Mouse (Mus musculus) stomach, postnatal 0 days (tissue): Measurements from ENCODE around the gene Xrra1. TPM values are rescaled to one million over a fixed set of nuclear protein-coding genes. Genes with fewer than 3 reads are reported as not detected.

ENCODE experiments used
- ATAC-seq: fragments of 200-750 bp; cut with Nextera tagmentation; 2 replicates; pipeline ENCODE4 v1.8.0; 2017; ENCODE audit not compliant: low FRiP score, low TSS enrichment
- DNase-seq: peaks from one replicate; pipeline ENCODE4 v3.0.0-alpha.2; 2016; ENCODE audit warnings: low spot score
- H3K27ac ChIP-seq: fragments of 300-500 bp; sonication (generic); replicated peaks from 2 replicates; pipeline ENCODE4 v1.5.1; 2014; ENCODE audit warnings: mild to moderate bottlenecking, control low read depth
- H3K27me3 ChIP-seq: fragments of 300-500 bp; sonication (generic); 2 replicates; pipeline ENCODE4 v1.6.1; 2014; ENCODE audit warnings: low read length; ENCODE audit not compliant: control insufficient read depth, insufficient read depth
- H3K36me3 ChIP-seq: fragments of 300-500 bp; sonication (generic); 2 replicates; pipeline ENCODE4 v1.6.1; 2014; ENCODE audit warnings: low read length, mixed read lengths; ENCODE audit not compliant: control insufficient read depth, insufficient read depth
- H3K4me1 ChIP-seq: fragments of 300-500 bp; sonication (generic); replicated peaks from 2 replicates; pipeline ENCODE4 v1.6.1; 2014; ENCODE audit warnings: antibody characterized with exemption; ENCODE audit not compliant: control insufficient read depth, insufficient read depth
- H3K4me2 ChIP-seq: fragments of 300-500 bp; sonication (generic); replicated peaks from 2 replicates; pipeline ENCODE4 v1.6.1; 2014; ENCODE audit warnings: low read depth, mild to moderate bottlenecking, control low read depth, moderate library complexity
- H3K4me3 ChIP-seq: fragments of 300-500 bp; sonication (generic); 2 replicates; pipeline ENCODE4 v1.5.1; 2014; ENCODE audit warnings: low read depth, low read length, control low read depth
- H3K9ac ChIP-seq: fragments of 300-500 bp; sonication (generic); 2 replicates; pipeline ENCODE4 v1.6.1; 2014; ENCODE audit warnings: mild to moderate bottlenecking, low read length, control low read depth, mixed read lengths
- H3K9me3 ChIP-seq: fragments of 300-500 bp; sonication (generic); 2 replicates; pipeline ENCODE4 v1.6.1; 2016; ENCODE audit warnings: low read length; ENCODE audit not compliant: control insufficient read depth
- CTCF ChIP-seq: IDR thresholded peaks from 2 replicates; pipeline ENCODE4 v1.5.1; 2016; ENCODE audit warnings: antibody characterized with exemption, low read depth, mild to moderate bottlenecking, moderate library complexity
- EP300 ChIP-seq: optimal IDR thresholded peaks from 2 replicates; pipeline ENCODE3; 2016; ENCODE audit warnings: antibody characterized with exemption
- WGBS: fragments of 180-500 bp; shearing (Covaris S2); extraction: QIAGEN DNeasy Blood & Tissue Kit; methylation state at CpG from one replicate; pipeline ENCODE4 v1.1.7; 2014; 5-methylcytosine and 5-hydroxymethylcytosine counted together
- polyA plus RNA-seq: library from polyadenylated mRNA; unstranded; fragments of >200 nt; fragmentation: Nextera tagmentation; extraction: Ambion mirVana; gene quantifications from 2 replicates; pipeline ENCODE4 v1.2.1, GENCODE M21; 2015

Xrra1 gene
- polyA plus RNA-seq, 1 experiment from 2014 or later = 0.08 TPM

DNA sequence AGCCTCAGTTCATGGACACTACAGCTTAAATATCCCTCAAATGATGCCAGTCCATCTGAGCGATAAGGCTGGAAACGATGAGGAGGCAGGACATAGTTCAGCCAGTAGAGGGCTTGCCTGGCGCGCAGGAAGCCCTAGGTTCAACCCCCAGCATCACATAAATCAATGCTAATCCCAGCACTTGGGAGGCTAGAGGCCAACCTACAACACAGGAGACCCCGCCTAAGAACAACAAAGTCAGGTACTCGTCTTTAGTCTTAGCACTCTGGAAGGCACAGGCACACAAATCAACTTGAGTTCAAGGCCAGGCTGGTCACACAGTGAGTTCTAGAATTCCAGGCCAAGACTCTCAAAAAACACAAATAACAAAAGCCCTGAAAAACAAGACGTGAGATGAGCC, 5.6 kb upstream of the Xrra1 start:
- TF ChIP-seq EP300 = no peak
- TF ChIP-seq CTCF = peak; percentile 42; the same call in 1 of the 2 replicates
- DNase-seq (no peak), ATAC-seq (no peak)
- H3K9me3 ChIP-seq = no peaks in the 10 kb centered on the region
- WGBS = 74% methylated on average over 7 of the region's 7 CpGs
- H3K4me1 ChIP-seq = peaks cover 3% of the 10 kb centered on the region; the same call in 1 of the 2 replicates
- H3K4me2 ChIP-seq = no peak overlapping the region
- no peaks in the 10 kb centered on the region for H3K27me3 ChIP-seq
- H3K36me3 ChIP-seq = no peaks in the 10 kb centered on the region; the same call in 1 of the 2 replicates
- no peak overlapping the region for H3K9ac ChIP-seq
- H3K27ac ChIP-seq = no peak overlapping the region
- H3K4me3 ChIP-seq = no peak overlapping the region

DNA sequence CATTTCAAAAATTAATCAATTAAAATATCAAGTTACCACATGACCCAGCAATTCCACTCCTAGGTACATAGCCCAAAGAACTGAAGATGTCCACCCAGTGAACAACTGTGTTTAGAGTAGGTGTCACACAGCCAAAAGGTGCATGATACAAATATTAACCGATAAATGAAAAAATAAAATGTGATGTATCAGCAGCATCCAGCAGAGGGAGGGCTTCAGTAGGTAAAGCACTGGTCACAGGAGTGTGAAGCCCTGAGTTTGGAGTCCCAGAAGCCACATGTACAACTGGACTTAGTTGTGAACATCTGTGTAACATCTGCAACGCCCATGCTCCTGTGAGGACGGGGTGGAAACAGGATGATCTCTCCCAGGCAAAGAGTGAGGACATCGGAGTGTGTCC, 4.6 kb upstream of the Xrra1 start:
- Histone ChIP-seq H3K9me3 (no peaks in the 10 kb centered on the region), H3K27me3 (no peaks in the 10 kb centered on the region), H3K9ac (no peak overlapping the region), H3K4me1 (peaks cover 3% of the 10 kb centered on the region; the same call in 1 of the 2 replicates), H3K27ac (no peak overlapping the region), H3K4me2 (no peak overlapping the region), H3K36me3 (no peaks in the 10 kb centered on the region), H3K4me3 (no peak overlapping the region)
- TF ChIP-seq EP300 (no peak), CTCF (peak; percentile 52)
- ATAC-seq = no peak
- DNase-seq = no peak
- 84% methylated on average over 4 of the region's 4 CpGs for WGBS

DNA sequence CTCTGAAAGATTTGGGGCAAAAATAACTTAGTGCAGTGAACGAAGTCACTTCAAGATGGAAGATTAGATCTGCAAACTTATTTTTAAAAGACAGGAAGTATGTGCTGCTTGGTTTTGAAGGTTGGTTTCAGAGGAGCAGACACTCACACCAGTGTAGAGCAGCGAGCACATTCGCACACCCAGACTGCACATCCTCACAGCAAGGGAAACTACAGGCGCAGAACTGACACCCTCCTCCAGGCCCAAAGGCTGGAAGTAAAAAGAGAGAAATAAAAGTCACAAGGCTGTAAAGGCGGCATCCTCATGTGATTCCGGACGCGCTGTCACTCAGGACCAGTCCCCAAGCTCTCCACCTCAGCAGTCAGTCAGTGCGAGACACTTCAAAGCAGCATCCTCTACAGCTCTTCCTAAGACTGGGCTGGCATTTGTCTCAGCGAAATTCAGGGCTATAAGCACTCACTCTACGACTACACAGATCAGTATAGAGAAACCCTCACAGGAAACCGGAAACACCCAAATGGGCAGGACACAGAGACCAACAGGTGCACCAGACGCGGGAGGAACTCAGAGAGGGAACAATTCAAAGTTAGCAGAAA, 2.6 kb upstream of the Xrra1 start:
- peaks cover 3% of the 10 kb centered on the region; the same call in 1 of the 2 replicates for H3K4me1 ChIP-seq
- H3K4me3 ChIP-seq = no peak overlapping the region
- no peaks in the 10 kb centered on the region for H3K27me3 ChIP-seq
- DNase-seq (no peak), ATAC-seq (no peak)
- H3K4me2 ChIP-seq = no peak overlapping the region
- no peak overlapping the region for H3K27ac ChIP-seq
- WGBS = 84% methylated on average over 14 of the region's 14 CpGs
- H3K36me3 ChIP-seq = no peaks in the 10 kb centered on the region
- H3K9me3 ChIP-seq = no peaks in the 10 kb centered on the region
- TF ChIP-seq CTCF (no peak), EP300 (no peak)
- H3K9ac ChIP-seq = no peak overlapping the region

DNA sequence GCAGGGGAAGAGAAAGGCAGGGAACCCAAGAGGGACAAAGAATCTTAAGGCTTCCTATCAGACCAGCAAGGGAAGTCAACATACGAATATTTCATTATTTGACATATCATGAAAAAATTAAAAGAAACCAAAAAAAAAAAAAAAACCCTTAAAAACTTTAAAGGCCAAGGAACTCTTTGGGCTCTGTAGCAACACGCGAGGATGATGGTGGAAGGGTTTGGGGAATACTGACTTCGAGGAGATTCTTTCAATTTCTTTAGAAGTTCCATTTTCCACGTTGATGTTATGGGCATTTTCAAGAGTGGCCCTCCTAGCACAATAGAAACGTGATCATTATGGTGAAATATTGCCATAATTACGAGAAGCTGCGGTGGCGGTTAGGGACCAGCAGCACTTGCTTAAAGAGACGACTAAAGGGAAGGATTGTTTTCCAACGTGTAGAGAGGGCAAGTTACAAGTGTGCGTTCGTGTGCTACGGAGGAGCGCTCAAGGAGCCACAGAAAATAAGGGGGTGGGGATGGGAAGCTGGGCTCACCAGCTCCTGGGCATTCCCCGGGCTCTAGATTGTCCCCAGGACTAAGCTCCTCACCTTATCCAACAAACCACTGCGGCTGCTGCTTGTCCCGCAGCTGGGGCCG, 622 bp upstream of the Xrra1 start:
- no peaks in the 10 kb centered on the region for H3K27me3 ChIP-seq
- H3K4me1 ChIP-seq = peaks cover 3% of the 10 kb centered on the region; the same call in 1 of the 2 replicates
- TF ChIP-seq EP300 = no peak
- TF ChIP-seq CTCF = no peak
- peak overlapping the region; percentile 86 for H3K4me3 ChIP-seq
- H3K9ac ChIP-seq = peak overlapping the region; percentile 87
- peak overlapping the region; percentile 48 for H3K4me2 ChIP-seq
- H3K36me3 ChIP-seq = no peaks in the 10 kb centered on the region
- no peaks in the 10 kb centered on the region for H3K9me3 ChIP-seq
- WGBS = under 1% methylated on average over 19 of the region's 19 CpGs
- DNase-seq = no peak
- H3K27ac ChIP-seq = peak overlapping the region; percentile 77
- peak; percentile 43 for ATAC-seq

DNA sequence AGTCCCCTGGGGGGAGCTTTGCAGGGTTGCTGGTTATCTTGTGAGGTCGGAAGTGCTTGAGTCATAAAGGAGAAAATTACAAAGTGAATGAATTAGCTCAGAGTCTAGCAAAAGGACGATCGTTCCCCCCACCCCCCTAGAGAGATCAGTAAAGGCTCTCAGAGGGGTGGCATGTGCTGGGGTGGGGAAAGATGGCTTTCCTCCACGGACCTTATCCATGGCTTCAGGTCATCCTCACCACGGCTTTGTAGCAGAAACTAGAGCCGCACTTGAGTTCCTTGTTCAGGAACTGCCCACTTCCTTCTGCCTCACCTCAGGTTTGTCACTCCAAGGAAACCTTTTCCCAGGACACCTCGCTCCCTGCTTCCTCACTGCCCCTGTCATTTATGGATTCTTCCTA, 4.4 kb downstream of the Xrra1 start, which contains the start of gene Spcs2:
Gene Spcs2, minus strand, starts transcription at position 101 of the 400 bp plus-strand sequence.
- H3K9ac ChIP-seq = no peak within 1 kb of the TSS
- no peak within 1 kb of the TSS for H3K27ac ChIP-seq
- H3K4me1 ChIP-seq = no peaks in the 10 kb centered on the region
- H3K27me3 ChIP-seq = no peaks in the 10 kb centered on the region
- ATAC-seq = no peak
- WGBS = 50% methylated on average over 7 of the region's 7 CpGs
- H3K4me3 ChIP-seq = no peak within 1 kb of the TSS
- no peaks in the 10 kb centered on the region for H3K9me3 ChIP-seq
- TF ChIP-seq CTCF (no peak), EP300 (no peak)
- H3K4me2 ChIP-seq = no peak within 1 kb of the TSS
- no peak for DNase-seq
- H3K36me3 ChIP-seq = no peaks in the 10 kb centered on the region

DNA sequence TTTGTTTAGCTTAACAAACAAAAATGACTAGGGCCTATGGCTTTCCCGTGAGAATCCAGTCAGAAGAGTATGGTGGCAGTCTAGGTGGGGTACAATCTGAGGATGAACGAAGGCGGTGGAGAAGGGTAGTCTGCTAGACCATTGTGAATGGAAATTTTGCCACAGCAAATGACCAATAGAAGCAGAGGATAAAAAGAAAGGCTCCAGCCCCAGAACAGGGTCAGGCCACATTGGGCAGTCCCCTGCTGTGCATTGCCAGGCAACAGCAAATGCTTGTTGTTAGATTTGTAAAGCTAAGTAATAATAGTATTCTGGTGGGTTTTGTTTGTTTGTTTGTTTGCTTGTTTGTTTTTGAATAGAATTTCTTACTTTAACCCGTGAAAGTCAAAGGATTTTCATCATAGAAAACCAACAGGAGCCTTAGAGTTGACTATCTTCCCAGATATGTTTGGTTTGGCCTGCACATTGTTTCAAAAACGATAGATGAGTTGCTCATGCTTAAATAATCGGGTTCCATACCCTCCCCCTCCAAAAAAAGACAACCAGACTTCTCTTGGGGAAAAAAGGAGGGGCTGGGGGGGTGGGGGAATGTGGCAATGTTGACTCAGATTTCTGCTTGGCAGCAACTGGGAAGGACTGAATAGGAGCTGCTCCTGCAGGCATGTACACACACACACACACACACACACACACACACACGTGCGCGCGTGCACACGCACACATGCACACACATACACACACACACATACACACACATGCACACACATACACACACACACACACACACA, 5.5 kb downstream of the Xrra1 start:
- H3K4me3 ChIP-seq = no peak overlapping the region
- no peak overlapping the region for H3K4me2 ChIP-seq
- H3K36me3 ChIP-seq = no peaks in the 10 kb centered on the region
- no peaks in the 10 kb centered on the region for H3K4me1 ChIP-seq
- H3K27me3 ChIP-seq = no peaks in the 10 kb centered on the region
- no peak for TF ChIP-seq EP300
- no peak for TF ChIP-seq CTCF
- H3K9ac ChIP-seq = no peak overlapping the region
- no peak overlapping the region for H3K27ac ChIP-seq
- no peak for ATAC-seq
- no peak for DNase-seq
- 63% methylated on average over 11 of the region's 11 CpGs for WGBS
- H3K9me3 ChIP-seq = no peaks in the 10 kb centered on the region
